Mouse (Mus musculus): Measurements from ENCODE around the gene Tlr5. TPM values are rescaled to one million over a fixed set of nuclear protein-coding genes. Genes with fewer than 3 reads are reported as not detected.

Tlr5 gene
- total and polyA plus RNA-seq, 2 experiments from 2014 or later = 0.11 to 0.23 TPM

GRCm38 (mm10) chr1:182912591-182912990 lies 42.0 kb upstream of the Tlr5 start:
- DNase-seq (ENCODE audit: low spot score) = peak; percentile 67
- no peak overlapping the region for H3K4me2 ChIP-seq (ENCODE audit: low read depth, low read length, poor library complexity, severe bottlenecking)
- WGBS = 48% methylated on average over 2 of the region's 2 CpGs
- H3K4me1 ChIP-seq (ENCODE audit: insufficient read depth, low read length) = no peaks in the 10 kb centered on the region
- H3K27ac ChIP-seq (ENCODE audit: low read depth, low read length) = no peak overlapping the region
- no peaks in the 10 kb centered on the region for H3K36me3 ChIP-seq (ENCODE audit: insufficient read depth, low read length)
- H3K9ac ChIP-seq (replicated peaks; ENCODE audit: low read length, poor library complexity, severe bottlenecking) = no peak overlapping the region
- no peaks in the 10 kb centered on the region for H3K9me3 ChIP-seq (ENCODE audit: low read length)
- H3K4me3 ChIP-seq (ENCODE audit: low read depth, low read length) = no peak overlapping the region
- no peaks in the 10 kb centered on the region for H3K27me3 ChIP-seq (ENCODE audit: insufficient read depth, low read length)
- TF ChIP-seq CTCF (IDR thresholded peaks at IDR 0.05) = no peak
- no peak for ATAC-seq (ENCODE audit: low FRiP score)

- 84% methylated on average over 4 of the region's 4 CpGs for WGBS
- Histone ChIP-seq H3K9ac (replicated peaks; ENCODE audit: low read length, poor library complexity, severe bottlenecking) (no peak overlapping the region), H3K4me1 (ENCODE audit: insufficient read depth, low read length) (no peaks in the 10 kb centered on the region), H3K4me2 (ENCODE audit: low read depth, low read length, poor library complexity, severe bottlenecking) (no peak overlapping the region), H3K27me3 (ENCODE audit: insufficient read depth, low read length) (no peaks in the 10 kb centered on the region), H3K9me3 (ENCODE audit: low read length) (no peaks in the 10 kb centered on the region), H3K4me3 (ENCODE audit: low read depth, low read length) (no peak overlapping the region), H3K36me3 (ENCODE audit: insufficient read depth, low read length) (no peaks in the 10 kb centered on the region), H3K27ac (ENCODE audit: low read depth, low read length) (no peak overlapping the region)
- no peak for TF ChIP-seq CTCF (IDR thresholded peaks at IDR 0.05)
- DNase-seq (ENCODE audit: low spot score) (no peak), ATAC-seq (ENCODE audit: low FRiP score) (no peak)
Measured at GRCm38 (mm10) chr1:182914121-182914908, 40.3 kb upstream of the Tlr5 start.

- no peak overlapping the region for H3K4me2 ChIP-seq (ENCODE audit: low read depth, low read length, poor library complexity, severe bottlenecking)
- no peaks in the 10 kb centered on the region for H3K9me3 ChIP-seq (ENCODE audit: low read length)
- H3K9ac ChIP-seq (replicated peaks; ENCODE audit: low read length, poor library complexity, severe bottlenecking) = no peak overlapping the region
- no peak overlapping the region for H3K27ac ChIP-seq (ENCODE audit: low read depth, low read length)
- TF ChIP-seq CTCF (IDR thresholded peaks at IDR 0.05) = no peak
- no peaks in the 10 kb centered on the region for H3K36me3 ChIP-seq (ENCODE audit: insufficient read depth, low read length)
- WGBS = 95% methylated on average over 5 of the region's 5 CpGs
- no peaks in the 10 kb centered on the region for H3K27me3 ChIP-seq (ENCODE audit: insufficient read depth, low read length)
- ATAC-seq (ENCODE audit: low FRiP score) = no peak
- no peaks in the 10 kb centered on the region for H3K4me1 ChIP-seq (ENCODE audit: insufficient read depth, low read length)
- no peak for DNase-seq (ENCODE audit: low spot score)
- H3K4me3 ChIP-seq (ENCODE audit: low read depth, low read length) = no peak overlapping the region
Measured at GRCm38 (mm10) chr1:182916166-182916565, 38.4 kb upstream of the Tlr5 start.

GRCm38 (mm10) chr1:182918718-182919346 lies 35.8 kb upstream of the Tlr5 start:
- no peak for TF ChIP-seq CTCF (IDR thresholded peaks at IDR 0.05)
- no peaks in the 10 kb centered on the region for H3K36me3 ChIP-seq (ENCODE audit: insufficient read depth, low read length)
- DNase-seq (ENCODE audit: low spot score) (peak; percentile 56), ATAC-seq (ENCODE audit: low FRiP score) (peak; percentile 68; the same call in 1 of the 2 replicates)
- H3K27me3 ChIP-seq (ENCODE audit: insufficient read depth, low read length) = no peaks in the 10 kb centered on the region
- H3K27ac ChIP-seq (ENCODE audit: low read depth, low read length) = peak overlapping the region; percentile 62
- H3K9ac ChIP-seq (replicated peaks; ENCODE audit: low read length, poor library complexity, severe bottlenecking) = no peak overlapping the region
- H3K4me1 ChIP-seq (ENCODE audit: insufficient read depth, low read length) = peaks cover 6% of the 10 kb centered on the region; the same call in 1 of the 2 replicates
- WGBS = 19% methylated on average over 8 of the region's 8 CpGs
- no peak overlapping the region for H3K4me3 ChIP-seq (ENCODE audit: low read depth, low read length)
- no peak overlapping the region for H3K4me2 ChIP-seq (ENCODE audit: low read depth, low read length, poor library complexity, severe bottlenecking)
- H3K9me3 ChIP-seq (ENCODE audit: low read length) = no peaks in the 10 kb centered on the region

GRCm38 (mm10) chr1:182922824-182923223 lies 31.8 kb upstream of the Tlr5 start:
- Histone ChIP-seq H3K9me3 (ENCODE audit: low read length) (no peaks in the 10 kb centered on the region), H3K4me2 (ENCODE audit: low read depth, low read length, poor library complexity, severe bottlenecking) (no peak overlapping the region), H3K4me3 (ENCODE audit: low read depth, low read length) (no peak overlapping the region), H3K27me3 (ENCODE audit: insufficient read depth, low read length) (no peaks in the 10 kb centered on the region), H3K36me3 (ENCODE audit: insufficient read depth, low read length) (no peaks in the 10 kb centered on the region), H3K27ac (ENCODE audit: low read depth, low read length) (no peak overlapping the region), H3K9ac (replicated peaks; ENCODE audit: low read length, poor library complexity, severe bottlenecking) (no peak overlapping the region), H3K4me1 (ENCODE audit: insufficient read depth, low read length) (peaks cover 6% of the 10 kb centered on the region; the same call in 1 of the 2 replicates)
- DNase-seq (ENCODE audit: low spot score) (no peak), ATAC-seq (ENCODE audit: low FRiP score) (no peak)
- no peak for TF ChIP-seq CTCF (IDR thresholded peaks at IDR 0.05)
- 40% methylated on average over 4 of the region's 4 CpGs for WGBS

- Histone ChIP-seq H3K27me3 (ENCODE audit: insufficient read depth, low read length) (no peaks in the 10 kb centered on the region), H3K4me3 (ENCODE audit: low read depth, low read length) (no peak overlapping the region), H3K9ac (replicated peaks; ENCODE audit: low read length, poor library complexity, severe bottlenecking) (no peak overlapping the region), H3K36me3 (ENCODE audit: insufficient read depth, low read length) (no peaks in the 10 kb centered on the region), H3K9me3 (ENCODE audit: low read length) (no peaks in the 10 kb centered on the region), H3K27ac (ENCODE audit: low read depth, low read length) (no peak overlapping the region), H3K4me2 (ENCODE audit: low read depth, low read length, poor library complexity, severe bottlenecking) (no peak overlapping the region), H3K4me1 (ENCODE audit: insufficient read depth, low read length) (peaks cover 6% of the 10 kb centered on the region; the same call in 1 of the 2 replicates)
- WGBS = 89% methylated on average over 6 of the region's 6 CpGs
- no peak for DNase-seq (ENCODE audit: low spot score)
- ATAC-seq (ENCODE audit: low FRiP score) = no peak
- TF ChIP-seq CTCF (IDR thresholded peaks at IDR 0.05) = no peak
Measured at GRCm38 (mm10) chr1:182926465-182926864, 28.1 kb upstream of the Tlr5 start.

Data from midbrain, postnatal 0 days (tissue).